Mouse (Mus musculus): ENCODE measurements around the gene Arntl. TPM values are rescaled to one million over a fixed set of nuclear protein-coding genes. Genes with fewer than 3 reads are reported as not detected.

Gene Arntl
- polyA plus RNA-seq (2015; fragmentation: Nextera tagmentation; extraction: Ambion mirVana) = 8.8 and 8.9 TPM in 2 replicates

DNA sequence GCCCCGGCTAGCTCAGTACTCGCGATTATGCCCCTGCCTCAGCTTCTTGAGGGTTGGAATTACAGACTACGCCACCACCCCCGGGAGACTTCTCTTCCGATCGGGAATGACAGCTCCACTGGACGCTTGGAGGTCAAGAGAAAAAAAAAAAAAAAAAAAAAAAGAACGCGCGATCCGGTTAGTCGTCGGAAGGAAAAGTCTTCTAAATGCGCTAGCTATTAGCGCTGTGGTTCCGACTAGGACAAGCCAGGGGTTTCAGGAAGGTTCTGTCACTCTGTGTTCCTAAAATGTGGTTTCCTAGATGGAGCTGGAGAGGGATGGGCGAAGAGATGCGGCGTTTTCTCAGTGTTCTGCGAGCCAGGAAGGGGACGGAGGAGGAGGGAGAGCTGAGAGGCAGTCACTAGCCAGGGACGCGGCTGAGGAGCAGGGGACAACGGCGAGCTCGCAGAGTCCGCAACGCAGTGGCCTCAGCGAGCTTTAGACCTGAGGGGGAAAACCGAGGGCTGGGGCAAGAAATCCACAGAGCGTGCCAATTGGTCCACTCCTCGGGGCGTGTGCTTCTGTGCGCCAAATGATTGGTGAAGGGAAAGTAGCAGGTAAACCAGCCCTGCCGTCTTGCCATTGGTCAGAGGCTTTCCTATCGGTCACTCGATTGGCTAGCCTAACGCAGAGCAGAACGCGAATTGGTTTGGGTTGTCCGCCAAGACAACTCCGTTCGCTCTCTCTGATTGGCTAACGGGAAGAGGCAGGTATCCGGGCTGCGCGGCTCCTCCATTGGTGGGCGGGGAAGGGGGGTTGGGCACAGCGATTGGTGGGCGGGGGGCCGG is at the start of gene Arntl:
TSS of gene Arntl (plus strand) at position 822 of the 827 bp plus-strand sequence.
- Histone ChIP-seq H3K27ac (peak within 1 kb of the TSS; percentile 60; the same call in 1 of the 2 replicates), H3K36me3 (no peaks in the 10 kb centered on the region), H3K4me3 (peak within 1 kb of the TSS; percentile 84), H3K4me2 (peak within 1 kb of the TSS; percentile 83), H3K4me1 (peaks cover 10% of the 10 kb centered on the region), H3K9me3 (no peaks in the 10 kb centered on the region), H3K9ac (peak within 1 kb of the TSS; percentile 77), H3K27me3 (peaks cover 77% of the 10 kb centered on the region)
- WGBS = under 1% methylated on average over 52 of the region's 52 CpGs
- peak; percentile 98 for ATAC-seq (ENCODE audit: insufficient number of reproducible peaks, insufficient read depth, low FRiP score, low TSS enrichment, low read depth)

DNA sequence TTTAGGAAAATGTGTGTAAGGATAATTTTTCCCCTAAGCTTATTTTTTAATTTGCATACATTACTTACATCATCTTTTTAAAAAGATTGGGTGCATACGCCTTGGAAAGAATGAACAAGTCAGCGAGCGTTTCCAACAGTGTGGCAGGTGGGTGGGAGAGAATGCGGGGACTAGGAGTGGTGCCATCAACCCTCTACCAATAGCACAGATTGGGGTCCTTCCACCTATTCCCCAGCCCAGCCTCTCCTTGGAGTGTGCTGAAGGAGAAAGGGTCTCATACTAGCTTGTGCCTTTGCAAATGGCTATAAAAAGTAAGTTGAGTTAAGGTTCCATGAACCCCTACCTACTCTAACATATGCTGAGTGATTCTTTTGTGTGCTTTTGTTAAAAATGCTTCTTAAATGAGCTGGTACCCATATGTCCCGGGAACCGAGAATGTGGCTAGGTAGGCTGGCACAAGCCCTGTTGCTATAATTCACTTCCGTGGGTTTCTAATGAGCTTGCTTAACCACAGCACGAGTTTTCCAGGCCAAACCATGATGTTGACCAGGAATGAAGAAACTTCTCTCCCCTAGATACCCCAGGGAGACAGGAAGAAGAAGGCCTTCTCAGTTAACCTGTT is 46.1 kb upstream of the Arntl start:
- H3K9ac ChIP-seq = no peak overlapping the region
- 81% methylated on average over 8 of the region's 8 CpGs for WGBS
- ATAC-seq (ENCODE audit: insufficient number of reproducible peaks, insufficient read depth, low FRiP score, low TSS enrichment, low read depth) = no peak
- no peak overlapping the region for H3K27ac ChIP-seq
- H3K9me3 ChIP-seq = no peaks in the 10 kb centered on the region
- 0 out of 2 replicates have a peak, but pooled peaks cover 5% of the 10 kb centered on the region for H3K4me1 ChIP-seq
- no peak overlapping the region for H3K4me3 ChIP-seq
- no peak overlapping the region for H3K4me2 ChIP-seq
- H3K27me3 ChIP-seq = no peaks in the 10 kb centered on the region
- H3K36me3 ChIP-seq = no peaks in the 10 kb centered on the region

DNA sequence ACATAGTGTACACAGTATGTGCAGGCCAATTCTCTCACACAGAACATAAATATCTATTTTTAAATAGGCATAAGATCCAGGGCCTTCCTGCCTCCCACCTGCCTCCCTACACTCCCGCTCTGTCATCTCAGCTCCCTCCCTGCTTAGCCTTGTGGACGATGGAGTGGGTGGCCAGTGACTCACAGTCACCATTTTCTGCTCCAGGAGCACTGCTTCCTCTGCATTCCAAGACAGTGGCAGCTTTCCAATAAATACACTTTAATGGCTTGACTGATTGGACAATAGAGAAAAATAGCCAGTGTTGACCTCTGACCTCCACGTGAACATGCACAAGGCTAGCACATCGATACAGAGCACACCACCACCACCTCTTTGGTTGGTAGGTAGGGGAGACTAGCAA is 42.5 kb upstream of the Arntl start:
- Histone ChIP-seq H3K9me3 (no peaks in the 10 kb centered on the region), H3K27ac (no peak overlapping the region), H3K4me3 (no peak overlapping the region), H3K36me3 (no peaks in the 10 kb centered on the region), H3K4me1 (no peaks in the 10 kb centered on the region), H3K27me3 (no peaks in the 10 kb centered on the region), H3K4me2 (no peak overlapping the region), H3K9ac (no peak overlapping the region)
- ATAC-seq (ENCODE audit: insufficient number of reproducible peaks, insufficient read depth, low FRiP score, low TSS enrichment, low read depth) = no peak
- WGBS = 80% methylated on average over 4 of the region's 4 CpGs

DNA sequence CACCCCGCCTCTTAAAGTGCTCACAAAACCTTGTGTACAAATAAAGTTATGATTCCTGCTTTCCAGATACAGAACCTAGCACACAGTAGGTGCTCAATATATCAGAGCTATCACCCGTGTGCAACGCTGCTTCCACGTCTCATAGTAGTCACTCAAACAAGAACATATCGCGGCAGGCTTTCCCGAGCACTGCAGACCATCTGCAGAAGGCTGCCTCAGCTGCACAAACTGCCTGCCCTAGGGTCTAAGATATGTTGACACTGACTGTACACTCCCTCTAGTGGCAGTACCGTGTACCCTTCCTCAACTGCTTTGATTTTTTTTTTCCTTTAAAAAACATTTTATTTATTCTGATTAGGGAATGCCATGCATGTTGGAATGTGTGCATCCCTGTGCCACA is 40.2 kb upstream of the Arntl start:
- no peak overlapping the region for H3K9ac ChIP-seq
- H3K9me3 ChIP-seq = no peaks in the 10 kb centered on the region
- no peaks in the 10 kb centered on the region for H3K27me3 ChIP-seq
- no peak overlapping the region for H3K4me3 ChIP-seq
- no peaks in the 10 kb centered on the region for H3K4me1 ChIP-seq
- peak overlapping the region; percentile 26; the same call in 1 of the 2 replicates for H3K4me2 ChIP-seq
- H3K27ac ChIP-seq = no peak overlapping the region
- no peaks in the 10 kb centered on the region for H3K36me3 ChIP-seq
- no peak for ATAC-seq (ENCODE audit: insufficient number of reproducible peaks, insufficient read depth, low FRiP score, low TSS enrichment, low read depth)
- 35% methylated on average over 8 of the region's 8 CpGs for WGBS

DNA sequence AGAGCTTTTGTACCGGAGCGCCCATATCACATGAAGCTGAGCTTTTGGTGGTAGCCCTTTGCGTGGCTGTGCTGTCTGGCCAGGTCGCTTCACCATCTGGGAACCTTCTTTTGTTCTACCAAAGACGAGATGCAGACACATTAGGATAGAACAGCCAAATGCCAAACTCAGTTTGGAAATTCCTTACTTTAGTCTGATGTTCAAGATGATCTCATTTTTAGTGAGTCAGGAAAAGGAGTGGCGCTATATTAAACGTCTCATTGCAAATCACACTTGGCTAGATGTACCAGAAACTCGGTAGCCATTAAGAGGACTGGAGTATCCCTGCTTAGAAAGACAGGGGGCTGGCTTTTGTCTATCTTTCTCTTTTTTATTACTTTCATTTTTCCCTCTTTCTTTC is 38.7 kb upstream of the Arntl start:
- 82% methylated on average over 8 of the region's 8 CpGs for WGBS
- Histone ChIP-seq H3K9me3 (no peaks in the 10 kb centered on the region), H3K4me3 (no peak overlapping the region), H3K36me3 (no peaks in the 10 kb centered on the region), H3K9ac (no peak overlapping the region), H3K4me2 (no peak overlapping the region), H3K4me1 (no peaks in the 10 kb centered on the region), H3K27me3 (no peaks in the 10 kb centered on the region), H3K27ac (no peak overlapping the region)
- ATAC-seq (ENCODE audit: insufficient number of reproducible peaks, insufficient read depth, low FRiP score, low TSS enrichment, low read depth) = no peak

DNA sequence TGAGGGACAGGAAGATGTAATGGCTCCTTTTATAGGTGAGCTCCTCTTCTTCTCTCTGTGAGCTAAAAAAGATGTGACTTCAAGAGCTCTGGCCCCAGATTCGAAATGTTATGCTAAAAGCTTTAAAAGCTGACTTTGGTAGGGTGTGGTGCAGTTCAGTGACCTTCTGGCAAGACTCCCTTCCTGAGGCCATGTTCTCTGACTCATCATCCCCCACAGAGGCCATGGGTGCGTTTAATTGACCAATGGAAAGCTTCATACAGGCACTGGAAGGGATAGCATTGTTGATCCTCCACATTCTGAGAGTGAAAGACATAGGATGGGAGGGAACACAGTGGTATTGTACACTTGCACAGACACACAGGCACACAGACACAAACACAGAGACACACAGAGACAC is 34.8 kb upstream of the Arntl start:
- H3K4me3 ChIP-seq = no peak overlapping the region
- H3K4me1 ChIP-seq = no peaks in the 10 kb centered on the region
- H3K9me3 ChIP-seq = no peaks in the 10 kb centered on the region
- no peaks in the 10 kb centered on the region for H3K27me3 ChIP-seq
- WGBS = 61% methylated on average over 2 of the region's 2 CpGs
- H3K36me3 ChIP-seq = no peaks in the 10 kb centered on the region
- no peak for ATAC-seq (ENCODE audit: insufficient number of reproducible peaks, insufficient read depth, low FRiP score, low TSS enrichment, low read depth)
- no peak overlapping the region for H3K4me2 ChIP-seq
- no peak overlapping the region for H3K27ac ChIP-seq
- no peak overlapping the region for H3K9ac ChIP-seq

DNA sequence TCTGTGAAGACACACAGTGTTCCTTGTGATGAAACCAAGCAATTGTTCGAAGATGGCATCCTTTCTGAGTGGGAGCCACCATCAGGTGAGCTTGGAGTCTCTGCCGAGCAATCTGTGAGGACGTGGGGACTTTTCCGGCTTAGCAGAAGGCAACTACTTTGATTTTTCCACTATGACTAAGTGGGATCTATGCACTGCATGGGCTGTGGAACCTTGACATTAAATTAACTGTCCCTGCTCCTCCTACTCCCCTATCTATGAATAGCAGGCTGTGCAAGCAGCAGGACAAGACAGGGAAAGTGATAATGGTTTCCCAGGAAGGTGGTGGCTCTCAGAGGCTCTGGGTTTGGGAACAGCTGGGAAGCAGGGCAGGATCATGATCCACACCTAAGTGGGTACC is 31.8 kb upstream of the Arntl start:
- no peaks in the 10 kb centered on the region for H3K36me3 ChIP-seq
- H3K27me3 ChIP-seq = no peaks in the 10 kb centered on the region
- ATAC-seq (ENCODE audit: insufficient number of reproducible peaks, insufficient read depth, low FRiP score, low TSS enrichment, low read depth) = no peak
- WGBS = 87% methylated on average over 4 of the region's 4 CpGs
- no peak overlapping the region for H3K27ac ChIP-seq
- no peaks in the 10 kb centered on the region for H3K4me1 ChIP-seq
- H3K9ac ChIP-seq = no peak overlapping the region
- H3K4me3 ChIP-seq = no peak overlapping the region
- no peak overlapping the region for H3K4me2 ChIP-seq
- H3K9me3 ChIP-seq = no peaks in the 10 kb centered on the region

DNA sequence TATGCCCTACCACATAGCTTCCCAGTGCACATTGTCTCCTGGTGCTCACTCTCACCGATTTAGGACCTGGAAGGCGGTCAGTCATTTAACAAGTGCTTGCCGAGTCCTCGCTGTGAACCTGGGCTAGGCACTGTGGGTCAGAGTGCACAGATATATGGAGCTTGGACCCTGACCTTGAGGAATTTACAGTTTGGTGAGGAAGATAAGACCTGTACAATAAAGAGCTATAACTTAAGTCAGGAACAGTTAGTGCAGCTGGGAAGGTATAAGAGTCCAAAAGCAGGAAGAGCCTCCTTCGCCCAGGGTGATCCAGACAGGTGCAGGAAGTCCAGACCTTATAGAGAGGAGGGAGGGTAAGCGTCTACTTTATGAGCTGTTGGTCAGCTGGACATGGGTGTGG is 29.2 kb upstream of the Arntl start:
- WGBS = 91% methylated on average over 6 of the region's 6 CpGs
- no peak overlapping the region for H3K27ac ChIP-seq
- no peaks in the 10 kb centered on the region for H3K27me3 ChIP-seq
- no peak for ATAC-seq (ENCODE audit: insufficient number of reproducible peaks, insufficient read depth, low FRiP score, low TSS enrichment, low read depth)
- no peaks in the 10 kb centered on the region for H3K36me3 ChIP-seq
- no peak overlapping the region for H3K4me3 ChIP-seq
- H3K4me1 ChIP-seq = no peaks in the 10 kb centered on the region
- H3K9ac ChIP-seq = no peak overlapping the region
- no peaks in the 10 kb centered on the region for H3K9me3 ChIP-seq
- no peak overlapping the region for H3K4me2 ChIP-seq

DNA sequence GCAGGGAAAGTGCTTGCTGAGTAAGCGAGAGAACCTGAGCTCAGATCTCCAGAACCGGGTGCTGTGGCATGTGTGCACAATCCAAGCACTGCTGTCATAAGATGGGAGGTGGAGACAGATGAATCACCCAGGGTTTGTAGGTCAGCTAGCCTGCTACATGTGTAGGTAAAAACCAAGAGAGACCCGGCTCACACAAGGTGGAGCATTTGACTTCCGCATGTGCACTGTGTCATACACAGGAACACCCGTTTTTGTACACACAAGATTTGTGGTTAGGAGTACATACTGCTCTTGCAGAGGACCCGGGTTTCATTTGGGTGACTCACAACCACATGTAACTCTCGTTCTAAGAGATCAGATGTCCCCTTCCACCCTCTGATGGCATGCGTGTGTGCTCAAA is 23.5 kb upstream of the Arntl start:
- ATAC-seq (ENCODE audit: insufficient number of reproducible peaks, insufficient read depth, low FRiP score, low TSS enrichment, low read depth) = no peak
- Histone ChIP-seq H3K36me3 (no peaks in the 10 kb centered on the region), H3K27ac (no peak overlapping the region), H3K4me2 (no peak overlapping the region), H3K9ac (no peak overlapping the region), H3K4me1 (no peaks in the 10 kb centered on the region), H3K27me3 (no peaks in the 10 kb centered on the region), H3K9me3 (no peaks in the 10 kb centered on the region), H3K4me3 (no peak overlapping the region)
- WGBS = 84% methylated on average over 8 of the region's 8 CpGs

DNA sequence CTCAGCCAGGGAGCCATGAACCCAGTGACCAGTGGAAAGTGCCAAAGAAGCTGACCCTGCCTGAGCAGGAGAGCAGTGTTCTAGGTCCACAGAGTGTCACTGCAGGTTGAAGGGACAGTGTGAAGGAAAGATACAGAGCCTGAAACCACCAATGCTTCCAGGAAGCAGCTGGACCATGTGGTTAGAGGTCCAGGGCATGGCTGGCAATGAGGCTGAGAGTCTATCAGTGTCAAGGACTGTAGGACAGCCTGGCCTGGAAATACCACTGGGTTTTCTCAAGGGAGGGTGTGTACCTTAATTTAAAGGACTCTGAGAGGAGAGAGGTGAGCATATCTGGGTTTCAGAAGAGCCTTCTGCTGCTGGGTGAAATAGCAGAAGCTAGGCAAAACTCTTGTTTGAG is 22.2 kb upstream of the Arntl start:
- Histone ChIP-seq H3K9me3 (no peaks in the 10 kb centered on the region), H3K4me2 (no peak overlapping the region), H3K36me3 (no peaks in the 10 kb centered on the region), H3K9ac (no peak overlapping the region), H3K4me3 (no peak overlapping the region), H3K27ac (no peak overlapping the region), H3K27me3 (no peaks in the 10 kb centered on the region), H3K4me1 (no peaks in the 10 kb centered on the region)
- no peak for ATAC-seq (ENCODE audit: insufficient number of reproducible peaks, insufficient read depth, low FRiP score, low TSS enrichment, low read depth)

DNA sequence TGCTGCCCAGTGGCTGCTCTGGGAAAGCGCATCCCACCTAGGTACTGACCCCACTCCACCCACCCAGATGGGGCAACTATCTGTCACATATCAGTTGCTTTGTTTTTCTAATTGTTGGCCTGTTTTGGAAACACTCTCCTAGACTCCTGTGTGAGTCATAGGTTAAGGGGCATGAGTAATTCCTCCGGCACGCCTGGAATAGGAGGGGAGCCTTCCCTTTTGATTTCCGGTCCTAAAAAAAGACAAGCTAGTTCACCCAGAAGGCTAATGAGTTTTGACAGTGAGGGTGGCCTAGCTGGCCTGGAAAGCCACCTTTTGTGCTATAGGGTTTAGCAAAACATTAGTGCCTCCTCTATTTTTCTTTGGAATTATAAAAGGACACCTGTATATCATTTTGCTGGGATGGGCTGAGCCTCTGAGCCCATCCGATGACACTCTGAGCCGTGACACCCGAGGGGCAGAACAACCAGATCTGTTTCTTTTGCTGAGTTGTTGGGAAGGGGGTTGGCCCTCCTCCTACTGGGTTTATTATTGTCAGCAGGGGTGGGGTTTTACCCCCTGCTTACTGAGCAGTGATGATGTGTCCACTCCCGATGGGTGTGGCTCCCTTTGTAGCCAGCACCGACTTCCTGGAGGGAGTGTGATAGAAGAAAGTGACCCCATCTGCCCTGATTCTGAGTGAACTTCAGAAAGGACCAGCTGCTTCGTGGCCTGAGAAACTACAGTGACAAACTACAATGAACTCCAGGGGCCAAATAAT is 21.0 kb upstream of the Arntl start:
- Histone ChIP-seq H3K36me3 (no peaks in the 10 kb centered on the region), H3K9ac (no peak overlapping the region), H3K9me3 (no peaks in the 10 kb centered on the region), H3K4me3 (no peak overlapping the region), H3K27ac (no peak overlapping the region), H3K4me2 (no peak overlapping the region), H3K4me1 (no peaks in the 10 kb centered on the region), H3K27me3 (no peaks in the 10 kb centered on the region)
- ATAC-seq (ENCODE audit: insufficient number of reproducible peaks, insufficient read depth, low FRiP score, low TSS enrichment, low read depth) = no peak
- 51% methylated on average over 10 of the region's 10 CpGs for WGBS
